Mouse (Mus musculus) monocyte, adult 5-6 weeks (primary cell): ENCODE data around the gene Spns3. TPM values are rescaled to one million over a fixed set of nuclear protein-coding genes. Genes with fewer than 3 reads are reported as not detected.
A peak's percentile ranks its signal among the peaks of the same experiment; 100 is the strongest.

ENCODE experiments used
- ATAC-seq: fragments of 153-309, 156-312 bp; replicated peaks from 2 replicates; pipeline ENCODE4 v1.8.0; 2017; ENCODE audit warnings: mild to moderate bottlenecking; ENCODE audit not compliant: low TSS enrichment, insufficient number of reproducible peaks, severe bottlenecking, poor library complexity, low FRiP score
- total RNA-seq: library from RNA; stranded (forward); fragments of 200-1000, 200-491, 200-594 nt; gene quantifications from 3 replicates; pipeline ENCODE4 v1.2.3, GENCODE M21; 2017

Spns3 gene
- total RNA-seq, 1 experiment from 2014 or later = 3.8 TPM

GRCm38 (mm10) chr11:72470004-72470403, 80.3 kb downstream of the Spns3 start:
- no peak for ATAC-seq

DNA sequence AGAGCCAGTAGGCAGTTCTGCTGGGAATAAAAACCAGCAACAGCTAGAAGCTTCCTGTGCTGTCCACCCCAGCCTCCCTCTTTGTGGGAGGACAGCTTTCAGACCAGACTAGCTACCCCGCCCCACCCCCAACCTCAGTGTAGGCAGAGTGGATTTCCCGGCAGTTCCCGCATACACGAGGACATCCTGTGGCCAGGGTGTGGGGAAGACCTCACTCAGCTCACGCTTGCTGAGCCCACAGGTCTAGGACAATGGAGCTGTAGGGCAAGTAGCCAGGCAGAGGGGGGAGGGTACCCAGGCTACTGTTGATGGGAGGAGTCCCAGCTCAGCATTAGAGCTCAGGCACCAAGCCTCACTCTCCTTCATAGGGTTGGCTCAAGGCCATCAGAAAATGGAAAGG, 81.1 kb downstream of the Spns3 start:
- no peak for ATAC-seq

DNA sequence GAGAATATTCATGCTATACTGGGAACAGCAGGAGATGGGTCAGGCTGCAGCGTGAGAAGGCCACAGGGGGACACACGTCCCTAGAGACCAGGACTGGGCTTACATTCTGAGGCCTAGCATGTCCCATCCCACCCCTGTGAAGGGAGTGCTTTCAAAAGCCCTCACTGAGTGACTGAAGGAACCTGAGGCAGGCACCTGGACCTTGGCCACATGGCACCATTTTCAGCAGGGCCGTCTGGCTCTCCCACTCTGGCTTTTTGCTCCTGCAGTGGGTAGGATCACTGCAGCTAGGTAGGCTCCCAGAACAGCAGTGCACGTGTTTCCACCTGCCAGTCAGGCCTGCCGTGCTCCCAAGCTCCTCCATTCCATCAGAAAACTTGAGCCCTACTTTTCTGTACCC, 81.8 kb downstream of the Spns3 start:
- ATAC-seq = no peak

- peak; percentile 69 for ATAC-seq
Measured at GRCm38 (mm10) chr11:72466694-72467507, 83.4 kb downstream of the Spns3 start.

DNA sequence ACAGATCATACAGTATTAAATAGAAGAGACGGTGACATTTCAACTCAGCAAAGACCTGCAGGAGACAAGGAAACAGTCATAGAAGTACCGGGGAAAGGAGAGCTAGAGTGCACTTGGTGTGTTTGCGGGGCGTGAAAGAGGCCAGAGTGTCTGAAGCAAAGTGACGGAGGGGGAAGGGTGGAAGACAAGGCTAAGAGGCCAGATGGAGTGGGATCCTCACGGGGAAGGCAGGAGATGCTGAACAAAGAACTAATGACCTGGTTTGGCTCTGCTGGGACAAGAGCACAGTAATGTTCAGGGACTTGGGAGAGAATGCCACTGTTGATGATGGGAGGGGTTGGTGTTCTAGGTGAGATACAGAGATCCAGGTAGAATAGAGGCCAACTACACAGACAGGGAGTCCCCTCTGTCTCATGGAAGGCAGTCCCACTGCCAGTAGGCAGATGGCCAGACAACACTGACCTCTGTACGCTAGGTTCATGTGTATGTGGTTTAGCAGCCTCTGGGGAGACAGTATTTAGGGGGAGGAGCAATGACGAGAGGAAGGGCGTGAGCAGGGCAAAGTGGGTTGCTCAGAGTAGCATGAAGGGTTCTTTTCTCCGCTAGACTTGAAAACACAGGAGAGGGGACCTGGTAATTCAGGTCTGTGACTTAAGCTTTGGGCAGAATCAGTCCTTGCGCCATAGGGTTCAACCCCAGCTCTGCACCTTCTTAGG, 84.2 kb downstream of the Spns3 start:
- peak; percentile 29; the same call in 1 of the 2 replicates for ATAC-seq

DNA sequence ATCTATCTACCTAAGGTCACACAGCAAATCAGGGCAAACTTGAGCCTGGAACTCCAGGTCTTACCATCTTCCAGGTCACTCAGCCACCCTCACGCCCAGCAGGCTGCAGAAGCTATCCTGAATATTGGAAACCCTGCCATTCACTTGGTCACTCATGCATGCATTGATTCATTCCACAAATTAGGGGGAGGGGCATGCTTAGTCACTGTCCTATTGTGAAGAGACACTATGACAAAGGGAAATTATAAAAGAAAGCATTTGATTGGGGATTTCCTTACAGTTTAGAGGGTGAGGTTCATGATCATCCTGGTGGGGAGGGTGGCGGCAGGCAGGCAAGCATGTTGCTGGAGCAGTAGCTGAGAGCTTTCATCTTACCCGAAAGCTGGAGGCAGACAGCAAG, 85.5 kb downstream of the Spns3 start:
- no peak for ATAC-seq

DNA sequence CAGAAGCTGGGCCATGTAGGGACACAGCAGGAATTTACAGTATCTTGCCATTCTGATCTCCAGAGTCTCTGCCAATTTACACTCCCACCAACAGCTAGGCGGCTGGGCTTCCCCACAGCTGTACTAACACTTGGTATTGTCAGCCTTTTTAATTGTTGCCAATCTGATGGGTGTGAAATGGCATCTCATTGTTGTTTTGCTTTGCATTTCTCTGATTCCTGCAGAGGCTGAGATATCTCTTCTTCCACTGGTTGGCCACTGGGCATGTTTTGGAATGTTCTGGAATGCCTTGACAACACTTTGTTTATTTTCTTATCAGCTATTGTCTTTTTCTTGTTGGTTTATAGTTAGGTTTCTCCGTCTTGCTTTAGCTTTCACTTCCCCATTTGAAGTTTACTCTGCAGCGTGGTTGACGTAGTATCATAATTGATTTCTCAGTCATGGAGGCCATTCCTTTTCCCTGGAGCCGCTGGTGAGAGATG, 88.8 kb downstream of the Spns3 start:
- no peak; the same call in 1 of the 2 replicates for ATAC-seq

DNA sequence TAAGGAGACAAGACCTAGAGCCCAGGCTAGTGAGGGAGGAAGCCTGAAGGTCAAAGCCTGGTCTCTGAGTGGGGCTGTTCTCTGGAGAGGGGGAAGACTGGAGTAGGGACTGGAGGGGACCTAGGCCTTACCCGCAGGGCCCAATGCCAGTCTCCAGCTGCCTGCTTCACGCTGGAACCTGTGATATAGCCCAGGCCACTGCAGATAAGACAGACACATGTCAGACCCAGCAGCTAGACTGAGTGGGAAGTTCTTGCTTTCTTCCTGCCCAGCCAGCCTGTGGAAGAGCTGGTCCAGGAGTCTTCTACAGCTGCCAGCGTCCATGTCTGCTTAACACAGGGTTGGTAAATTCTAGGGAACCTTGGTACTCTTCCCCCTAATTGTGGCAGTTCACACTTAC, 91.8 kb downstream of the Spns3 start:
- ATAC-seq = no peak

DNA sequence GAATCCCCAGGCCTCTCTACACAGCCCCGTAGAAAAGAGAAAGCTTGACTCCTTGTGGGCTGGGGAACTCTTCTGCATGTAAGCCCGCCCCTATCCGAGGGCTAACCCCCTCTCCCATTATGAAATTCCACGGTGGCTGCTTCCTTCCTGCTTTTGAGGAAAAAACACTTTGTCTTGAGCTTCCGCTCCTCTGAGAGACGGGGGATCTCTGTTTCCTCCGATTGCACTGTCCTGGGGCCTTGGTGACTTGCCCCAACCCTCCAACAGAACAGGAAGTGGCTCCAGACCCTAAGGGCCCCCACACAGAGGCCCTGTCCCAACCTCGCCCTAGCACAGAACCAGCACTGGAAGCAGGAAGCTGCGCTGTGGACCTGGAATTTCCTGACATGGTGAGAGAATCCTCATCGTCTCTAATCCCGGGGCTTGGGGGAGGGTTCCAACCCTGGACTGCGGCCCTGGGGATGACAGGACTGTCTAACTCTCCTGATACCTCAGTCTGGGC, 92.3 kb downstream of the Spns3 start:
- 0 out of 2 replicates have a peak, but pooled peaks have one; percentile 11 for ATAC-seq

GRCm38 (mm10) chr11:72455694-72456093, 94.6 kb downstream of the Spns3 start:
- ATAC-seq = no peak

DNA sequence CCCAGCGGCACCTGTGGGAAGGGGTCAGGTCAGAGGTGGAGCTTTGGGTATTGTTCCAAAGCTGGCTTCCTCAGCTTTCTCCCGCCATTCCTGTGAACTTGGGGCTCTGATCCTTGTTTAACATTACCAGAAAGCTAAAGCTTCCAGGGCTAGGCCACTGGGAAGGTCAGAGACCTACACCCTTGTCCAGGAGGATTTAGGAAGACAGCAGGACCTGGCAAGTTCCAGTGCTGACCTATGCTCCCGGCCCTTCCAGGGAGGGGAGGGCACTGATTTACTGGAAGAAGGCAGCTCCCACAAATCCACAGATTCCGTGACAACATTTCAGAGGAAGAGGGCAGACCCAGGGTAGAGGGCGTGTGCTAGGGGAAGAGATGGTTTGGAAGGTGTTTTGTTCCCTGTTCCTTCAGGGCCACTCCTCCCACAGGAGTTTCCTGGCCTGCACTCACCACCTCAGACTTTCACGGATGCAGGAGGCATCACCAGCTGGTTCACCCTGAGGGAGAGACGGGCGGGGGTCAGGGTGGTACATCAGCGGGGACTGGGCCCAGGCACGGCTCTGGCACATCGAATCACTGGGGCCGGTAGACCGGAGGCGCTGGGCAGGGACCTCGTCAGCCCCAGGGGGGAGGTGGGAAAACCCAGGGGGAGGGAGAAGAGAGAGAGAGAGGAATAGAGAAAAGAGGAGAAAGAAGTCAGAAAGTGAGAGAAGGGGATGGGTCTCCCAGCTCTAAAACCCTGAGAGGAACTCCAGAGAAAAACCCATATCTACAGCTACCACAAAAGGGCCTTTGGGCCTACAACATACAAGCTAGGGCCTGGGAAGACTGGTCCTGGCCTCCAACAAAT, 97.0 kb downstream of the Spns3 start:
- no peak for ATAC-seq

DNA sequence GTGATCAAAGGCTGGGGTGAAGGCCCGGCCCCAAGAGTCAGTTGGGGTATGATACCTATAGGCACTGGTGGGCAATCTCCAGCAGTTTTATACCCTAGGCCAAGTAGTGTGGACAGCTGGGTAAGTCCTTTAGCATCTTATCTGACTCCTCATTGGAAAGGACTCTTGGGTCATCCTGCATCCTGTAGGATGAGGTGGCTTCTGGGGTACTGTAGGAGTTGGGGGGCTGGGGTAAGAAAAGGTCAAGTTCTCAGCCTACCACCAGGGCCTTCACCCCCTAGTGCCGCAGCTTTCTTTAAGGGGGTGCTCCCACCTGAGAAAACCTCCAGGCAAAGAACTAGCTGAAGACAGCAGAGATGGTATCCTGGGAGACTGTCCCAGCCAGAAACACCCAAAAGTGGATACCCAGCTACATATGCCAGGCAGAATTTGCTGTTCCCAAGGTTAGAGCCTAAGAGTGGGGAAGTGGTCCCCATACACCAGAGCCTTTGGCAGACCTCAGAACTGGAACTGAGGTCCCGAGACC, 98.1 kb downstream of the Spns3 start:
- ATAC-seq = no peak

- no peak for ATAC-seq
Measured at GRCm38 (mm10) chr11:72447475-72447874, 102.8 kb downstream of the Spns3 start.

- ATAC-seq = peak; percentile 36; the same call in 1 of the 2 replicates
Measured at GRCm38 (mm10) chr11:72446311-72447105, 103.8 kb downstream of the Spns3 start.
